Mouse (Mus musculus): Measurements from ENCODE around the gene Hk3. TPM values are rescaled to one million over a fixed set of nuclear protein-coding genes. Genes with fewer than 3 reads are reported as not detected.

Gene Hk3
- total and polyA plus RNA-seq, 3 experiments, result 0.84 to 1.2 (median 0.91) TPM

DNA sequence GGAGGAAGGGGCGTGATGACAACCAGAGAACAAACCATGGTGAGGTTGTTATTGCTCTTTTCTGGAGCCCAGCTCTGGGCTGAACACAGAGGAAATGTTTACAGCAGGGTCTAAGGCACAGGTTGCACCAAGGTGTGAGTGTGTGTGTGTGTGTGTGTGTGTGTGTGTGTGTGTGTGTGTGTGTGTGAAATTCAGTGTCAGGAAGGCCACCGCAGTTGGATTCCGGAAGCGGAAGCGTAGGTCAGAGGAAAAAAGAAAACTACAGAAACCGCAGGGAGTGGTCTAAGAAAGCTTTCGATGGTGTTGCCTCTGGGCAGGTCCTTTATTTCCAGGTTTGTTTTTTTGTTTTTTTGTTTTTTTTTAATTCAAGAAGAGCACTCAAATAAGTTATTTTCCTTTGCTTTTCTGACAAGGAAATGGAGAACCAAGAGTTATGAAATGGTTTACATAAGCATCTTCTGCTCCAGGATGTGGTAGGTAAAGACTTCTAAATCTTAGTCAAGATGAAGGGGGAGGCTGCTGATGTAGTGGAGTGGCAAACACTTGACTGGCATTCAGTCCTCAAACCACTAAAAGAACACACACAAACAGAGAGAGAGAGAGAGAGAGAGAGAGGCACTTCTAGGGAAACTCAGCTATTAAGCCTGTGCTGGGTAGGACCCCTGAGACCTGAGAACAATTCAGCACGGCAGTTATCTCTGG lies 3.1 kb downstream of the Hk3 start:
- Histone ChIP-seq H3K27me3 (ENCODE audit: control insufficient read depth, insufficient read depth, low read length) (no peaks in the 10 kb centered on the region), H3K27ac (no peak overlapping the region), H3K4me3 (no peak overlapping the region), H3K36me3 (ENCODE audit: control insufficient read depth, insufficient read depth, low read length) (no peaks in the 10 kb centered on the region), H3K4me1 (ENCODE audit: control insufficient read depth, insufficient read depth, low read length) (peaks cover 3% of the 10 kb centered on the region), H3K9ac (ENCODE audit: low read depth, low read length) (no peak overlapping the region), H3K79me2 (replicated peaks; ENCODE audit: control insufficient read depth, insufficient read depth, low read length) (no peaks in the 10 kb centered on the region)
- intact Hi-C loops (cut with DNase I), result no loop called here
- DNase-seq, result no peak
- TF ChIP-seq POLR2A (IDR thresholded peaks at IDR 0.05; ENCODE audit: insufficient read depth, low read depth, low read length) (no peak), CTCF (IDR thresholded peaks at IDR 0.05) (no peak), EP300 (IDR thresholded peaks at IDR 0.05; ENCODE audit: insufficient read depth, low read depth, low read length) (no peak)
- 72% methylated on average over 8 of the region's 8 CpGs for WGBS

DNA sequence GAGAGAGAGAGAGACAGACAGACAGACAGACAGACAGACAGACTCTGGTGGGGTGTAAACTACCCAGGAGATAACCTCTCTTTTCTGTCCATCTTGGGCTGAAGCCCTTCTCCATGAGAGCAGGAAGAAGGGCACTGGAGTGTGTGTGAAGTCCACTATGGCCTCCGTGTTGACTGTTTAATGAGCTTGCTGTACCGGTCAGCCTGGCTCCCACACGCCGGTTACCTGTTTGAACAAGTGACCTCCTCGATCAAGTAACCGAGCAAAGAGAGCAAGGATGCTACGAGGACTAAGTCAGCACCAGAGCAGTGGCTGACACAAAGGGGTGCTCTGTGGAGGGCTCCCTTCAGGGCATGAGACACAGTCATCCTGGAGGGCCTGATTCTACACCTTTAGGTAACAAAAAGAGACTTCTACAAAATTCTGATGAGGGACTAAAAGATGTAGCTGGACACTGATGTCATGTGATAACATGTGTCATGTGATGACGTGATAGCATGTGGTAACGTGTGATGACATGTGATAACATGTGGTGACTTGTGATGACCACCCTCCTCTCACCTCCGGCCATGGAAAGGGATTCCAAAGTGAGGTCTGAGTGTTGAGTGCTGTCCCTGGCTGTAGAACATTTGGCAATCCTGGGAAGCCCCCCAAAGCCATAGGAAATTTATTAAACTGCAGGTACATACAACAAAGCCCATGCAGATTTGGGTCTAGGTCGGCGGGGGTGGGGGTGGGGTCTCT lies 3.9 kb downstream of the Hk3 start:
- H3K27me3 ChIP-seq (ENCODE audit: control insufficient read depth, insufficient read depth, low read length), result no peaks in the 10 kb centered on the region
- WGBS, result 70% methylated on average over 12 of the region's 12 CpGs
- H3K79me2 ChIP-seq (replicated peaks; ENCODE audit: control insufficient read depth, insufficient read depth, low read length), result no peaks in the 10 kb centered on the region
- no peak overlapping the region for H3K9ac ChIP-seq (ENCODE audit: low read depth, low read length)
- TF ChIP-seq EP300 (IDR thresholded peaks at IDR 0.05; ENCODE audit: insufficient read depth, low read depth, low read length) (no peak), CTCF (IDR thresholded peaks at IDR 0.05) (no peak), POLR2A (IDR thresholded peaks at IDR 0.05; ENCODE audit: insufficient read depth, low read depth, low read length) (no peak)
- no peaks in the 10 kb centered on the region for H3K36me3 ChIP-seq (ENCODE audit: control insufficient read depth, insufficient read depth, low read length)
- DNase-seq, result no peak
- no peak overlapping the region for H3K27ac ChIP-seq
- H3K4me1 ChIP-seq (ENCODE audit: control insufficient read depth, insufficient read depth, low read length), result no peaks in the 10 kb centered on the region
- intact Hi-C loops (cut with DNase I), result no loop called here
- no peak overlapping the region for H3K4me3 ChIP-seq

DNA sequence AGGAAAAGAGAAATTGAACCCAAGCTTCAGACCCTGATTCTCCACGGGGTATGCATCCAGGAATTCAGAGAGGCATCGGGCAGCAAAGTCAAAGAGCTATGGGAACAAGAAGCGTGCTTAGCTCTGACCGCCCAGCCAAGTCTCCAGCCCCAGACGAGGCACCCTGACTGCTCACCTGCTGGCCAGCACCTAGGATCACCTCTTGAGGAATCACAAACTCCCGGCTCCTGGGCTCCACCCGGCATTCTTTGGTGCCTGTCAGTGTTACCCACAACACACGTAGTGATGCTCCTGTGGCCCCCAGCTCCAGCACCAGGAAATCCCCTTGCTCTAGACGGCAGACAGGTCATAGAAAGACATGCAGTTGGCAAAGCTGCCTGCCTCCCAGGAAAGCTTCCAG lies 6.7 kb downstream of the Hk3 start:
- WGBS, result 67% methylated on average over 9 of the region's 9 CpGs
- Histone ChIP-seq H3K4me1 (ENCODE audit: control insufficient read depth, insufficient read depth, low read length) (no peaks in the 10 kb centered on the region), H3K27ac (no peak overlapping the region), H3K9ac (ENCODE audit: low read depth, low read length) (no peak overlapping the region), H3K27me3 (ENCODE audit: control insufficient read depth, insufficient read depth, low read length) (no peaks in the 10 kb centered on the region), H3K36me3 (ENCODE audit: control insufficient read depth, insufficient read depth, low read length) (no peaks in the 10 kb centered on the region), H3K4me3 (no peak overlapping the region), H3K79me2 (replicated peaks; ENCODE audit: control insufficient read depth, insufficient read depth, low read length) (no peaks in the 10 kb centered on the region)
- intact Hi-C loops (cut with DNase I), result no loop called here
- DNase-seq, result no peak
- no peak for TF ChIP-seq EP300 (IDR thresholded peaks at IDR 0.05; ENCODE audit: insufficient read depth, low read depth, low read length)
- TF ChIP-seq POLR2A (IDR thresholded peaks at IDR 0.05; ENCODE audit: insufficient read depth, low read depth, low read length), result no peak
- TF ChIP-seq CTCF (IDR thresholded peaks at IDR 0.05), result no peak

DNA sequence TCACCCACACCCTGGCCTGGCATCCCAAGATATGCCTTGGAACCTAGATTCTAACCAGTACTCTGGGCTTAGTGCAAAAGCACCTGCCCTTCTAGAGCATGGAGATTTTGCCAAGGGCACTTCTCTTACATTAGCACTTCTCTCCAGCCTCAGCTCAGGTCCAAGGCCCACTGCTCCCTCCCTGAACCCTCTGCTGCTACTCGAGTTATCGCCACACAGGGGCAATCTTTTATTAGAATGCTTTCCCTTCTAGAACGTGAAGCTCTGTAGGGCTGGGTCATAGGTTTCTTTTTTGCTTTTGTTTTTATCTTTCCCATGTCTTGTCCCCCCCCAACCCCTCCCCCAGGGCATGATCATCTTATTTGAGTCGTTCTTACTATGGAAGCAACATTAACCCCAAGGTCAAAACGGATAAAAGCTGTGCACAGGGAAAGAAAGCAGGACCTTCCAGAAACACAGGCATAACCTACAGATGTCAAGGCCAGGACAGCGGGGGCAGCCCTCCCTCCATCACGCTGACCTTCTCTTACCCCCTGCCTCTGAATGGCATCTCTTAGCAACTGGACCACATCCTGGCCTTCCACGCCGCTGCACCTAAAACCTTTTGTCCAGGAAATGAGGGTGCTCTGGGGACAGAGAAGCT lies 7.4 kb downstream of the Hk3 start:
- H3K9ac ChIP-seq (ENCODE audit: low read depth, low read length), result no peak overlapping the region
- 38% methylated on average over 9 of the region's 9 CpGs for WGBS
- H3K36me3 ChIP-seq (ENCODE audit: control insufficient read depth, insufficient read depth, low read length), result no peaks in the 10 kb centered on the region
- no peak overlapping the region for H3K4me3 ChIP-seq
- no peaks in the 10 kb centered on the region for H3K27me3 ChIP-seq (ENCODE audit: control insufficient read depth, insufficient read depth, low read length)
- no peak overlapping the region for H3K27ac ChIP-seq
- TF ChIP-seq CTCF (IDR thresholded peaks at IDR 0.05) (no peak), POLR2A (IDR thresholded peaks at IDR 0.05; ENCODE audit: insufficient read depth, low read depth, low read length) (no peak), EP300 (IDR thresholded peaks at IDR 0.05; ENCODE audit: insufficient read depth, low read depth, low read length) (no peak)
- H3K4me1 ChIP-seq (ENCODE audit: control insufficient read depth, insufficient read depth, low read length), result no peaks in the 10 kb centered on the region
- intact Hi-C loops (cut with DNase I), result no loop called here
- no peaks in the 10 kb centered on the region for H3K79me2 ChIP-seq (replicated peaks; ENCODE audit: control insufficient read depth, insufficient read depth, low read length)
- no peak for DNase-seq

DNA sequence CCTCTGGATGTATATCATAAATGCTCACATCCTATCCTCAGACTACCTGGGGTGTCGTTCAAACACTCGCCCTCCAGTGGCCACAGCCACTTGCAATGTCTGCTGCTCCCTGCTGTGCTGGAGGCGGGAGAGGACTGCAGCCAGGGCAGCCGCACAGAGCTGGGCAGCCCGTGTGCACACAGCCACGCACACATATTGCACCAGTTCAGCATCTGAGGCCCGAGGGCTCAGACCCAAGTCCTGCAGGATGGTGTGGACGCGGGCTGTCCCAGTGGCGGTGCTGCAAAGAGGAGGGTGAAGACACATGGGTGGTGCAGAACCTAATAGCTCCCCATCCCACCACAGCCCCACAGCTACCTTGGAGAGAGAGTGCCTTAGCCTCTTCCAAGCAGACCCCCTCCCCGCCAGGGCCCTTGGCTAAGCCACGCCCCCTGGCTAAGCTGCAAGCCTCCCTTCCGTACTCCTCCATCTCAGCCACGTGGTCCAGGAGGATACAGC lies 9.2 kb downstream of the Hk3 start:
- Histone ChIP-seq H3K4me3 (no peak overlapping the region), H3K27ac (no peak overlapping the region), H3K36me3 (ENCODE audit: control insufficient read depth, insufficient read depth, low read length) (no peaks in the 10 kb centered on the region), H3K79me2 (replicated peaks; ENCODE audit: control insufficient read depth, insufficient read depth, low read length) (no peaks in the 10 kb centered on the region), H3K4me1 (ENCODE audit: control insufficient read depth, insufficient read depth, low read length) (no peaks in the 10 kb centered on the region), H3K27me3 (ENCODE audit: control insufficient read depth, insufficient read depth, low read length) (no peaks in the 10 kb centered on the region), H3K9ac (ENCODE audit: low read depth, low read length) (no peak overlapping the region)
- 6% methylated on average over 14 of the region's 14 CpGs for WGBS
- TF ChIP-seq EP300 (IDR thresholded peaks at IDR 0.05; ENCODE audit: insufficient read depth, low read depth, low read length) (no peak), CTCF (IDR thresholded peaks at IDR 0.05) (peak; percentile 29)
- intact Hi-C loops (cut with DNase I), result no loop called here
- DNase-seq, result no peak

DNA sequence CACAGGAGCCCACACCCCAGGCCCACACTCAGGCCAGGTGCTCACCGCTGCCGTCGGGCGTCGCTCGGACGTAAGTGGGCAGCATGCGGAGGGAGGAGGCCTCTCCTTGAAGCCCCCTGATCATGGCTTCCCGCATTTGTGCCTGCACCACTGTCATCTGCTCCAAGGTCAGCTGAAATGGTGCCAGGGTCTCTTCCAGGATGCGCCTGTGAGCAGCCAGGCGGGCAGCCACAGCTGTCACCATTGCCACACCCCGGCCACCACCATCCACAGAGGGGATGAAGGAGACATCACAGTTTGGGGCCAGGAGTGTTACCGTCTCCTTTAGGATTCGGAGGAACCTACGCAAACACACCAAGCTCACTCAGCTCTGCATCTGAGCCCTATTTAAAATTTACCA lies 10.1 kb downstream of the Hk3 start:
- H3K4me1 ChIP-seq (ENCODE audit: control insufficient read depth, insufficient read depth, low read length), result no peaks in the 10 kb centered on the region
- H3K36me3 ChIP-seq (ENCODE audit: control insufficient read depth, insufficient read depth, low read length), result no peaks in the 10 kb centered on the region
- no peak overlapping the region for H3K9ac ChIP-seq (ENCODE audit: low read depth, low read length)
- no peak for TF ChIP-seq CTCF (IDR thresholded peaks at IDR 0.05)
- TF ChIP-seq EP300 (IDR thresholded peaks at IDR 0.05; ENCODE audit: insufficient read depth, low read depth, low read length), result no peak
- TF ChIP-seq POLR2A (IDR thresholded peaks at IDR 0.05; ENCODE audit: insufficient read depth, low read depth, low read length), result no peak
- WGBS, result 86% methylated on average over 15 of the region's 15 CpGs
- H3K27ac ChIP-seq, result no peak overlapping the region
- DNase-seq, result no peak
- no peak overlapping the region for H3K4me3 ChIP-seq
- H3K27me3 ChIP-seq (ENCODE audit: control insufficient read depth, insufficient read depth, low read length), result no peaks in the 10 kb centered on the region
- no peaks in the 10 kb centered on the region for H3K79me2 ChIP-seq (replicated peaks; ENCODE audit: control insufficient read depth, insufficient read depth, low read length)
- intact Hi-C loops (cut with DNase I), result no loop called here
